Mouse (Mus musculus): Measurements from ENCODE around the gene Kit.

Gene Kit

GRCm38 (mm10) chr5:75574852-75575566 lies at the start of gene Kit:
Gene Kit, plus strand, starts transcription at chr5:75574916.
- peak; percentile 18 to 22 for DNase-seq

DNA sequence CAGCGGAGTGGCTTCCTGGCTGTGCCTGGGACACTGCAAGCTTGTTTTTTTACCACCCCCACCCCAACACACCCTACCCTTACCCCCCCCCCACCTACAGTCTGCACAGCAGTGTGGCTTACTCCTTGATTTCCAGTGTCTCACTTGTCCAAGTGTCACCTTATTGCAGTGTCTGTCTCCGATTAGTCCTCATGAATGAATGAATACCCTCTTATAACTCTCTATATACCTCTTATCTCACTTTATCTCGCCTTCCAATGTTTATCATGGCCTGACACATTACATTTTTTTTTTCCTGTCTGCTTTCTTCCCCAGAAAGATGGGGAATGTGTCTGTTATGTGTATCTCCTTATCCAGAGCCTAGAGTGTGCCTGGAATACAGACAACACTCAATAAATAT lies 38.6 kb upstream of the Kit start:
- no peak for DNase-seq

- no peak for DNase-seq
These were observed 37.0 kb upstream of the Kit start for GRCm38 (mm10) chr5:75537717-75538116.

DNA sequence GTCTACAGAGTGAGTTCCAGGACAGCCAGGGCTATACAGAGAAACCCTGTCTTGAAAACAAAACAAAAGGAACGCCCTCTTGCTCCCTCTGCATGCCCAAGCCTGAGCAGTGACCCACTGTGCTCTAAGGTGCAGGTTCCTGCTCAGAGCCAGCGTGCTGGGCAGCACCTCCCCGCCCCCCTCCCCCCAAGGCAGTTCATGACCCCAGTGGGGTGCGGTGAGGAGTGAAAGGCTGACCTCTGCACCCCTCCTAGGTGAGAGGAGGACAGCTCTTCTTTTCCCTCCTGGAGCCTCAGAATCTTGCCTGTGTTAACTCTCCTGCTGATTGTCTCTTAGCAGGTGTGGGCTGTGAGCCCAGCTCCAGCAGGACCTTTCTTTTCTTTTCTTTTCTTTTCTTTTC lies 36.3 kb upstream of the Kit start:
- no peak for DNase-seq

- DNase-seq, result no peak
These were observed 35.6 kb upstream of the Kit start for GRCm38 (mm10) chr5:75539098-75539497.

DNA sequence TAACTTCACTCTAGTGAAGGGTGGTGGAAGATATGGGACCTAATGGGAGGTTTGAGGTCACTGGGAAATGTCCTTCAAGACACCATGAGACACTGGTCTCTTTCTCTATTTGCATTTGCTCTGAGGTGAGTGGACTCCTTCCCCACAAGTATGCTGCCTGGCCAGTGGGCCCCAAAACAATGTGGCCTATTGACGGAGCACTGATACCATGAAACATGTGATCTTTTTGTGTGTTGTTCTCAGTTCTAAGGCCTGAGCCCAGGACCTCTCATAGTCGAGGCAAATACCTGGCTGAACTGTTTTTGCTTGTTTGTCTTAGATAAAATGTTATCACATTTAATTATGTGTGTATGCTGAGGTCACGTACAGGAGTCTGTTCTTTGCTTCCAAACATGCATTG lies 31.0 kb upstream of the Kit start:
- no peak for DNase-seq

- no peak for DNase-seq
These were observed 30.0 kb upstream of the Kit start for GRCm38 (mm10) chr5:75544472-75545264.

GRCm38 (mm10) chr5:75545265-75545643 lies 29.5 kb upstream of the Kit start:
- DNase-seq, result no peak

DNA sequence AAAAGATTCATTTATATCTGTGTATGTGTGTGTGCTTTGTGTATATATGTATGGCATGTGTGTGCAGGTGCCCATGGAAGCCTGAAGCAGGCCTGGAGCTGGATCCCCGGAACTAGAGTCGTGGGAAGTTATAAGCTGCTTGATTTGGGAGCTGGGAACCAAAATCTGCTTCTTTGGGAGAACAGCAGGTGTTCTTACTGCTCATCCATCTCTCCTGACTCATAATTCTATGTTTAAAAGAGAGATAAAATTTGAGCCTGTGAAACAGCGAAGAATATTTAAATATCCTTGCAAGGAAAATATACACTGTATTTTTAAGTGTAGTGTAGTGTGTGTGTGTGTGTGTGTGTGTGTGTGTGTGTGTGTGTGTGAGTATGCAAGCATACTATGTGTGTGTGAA lies 21.7 kb upstream of the Kit start:
- no peak for DNase-seq

DNA sequence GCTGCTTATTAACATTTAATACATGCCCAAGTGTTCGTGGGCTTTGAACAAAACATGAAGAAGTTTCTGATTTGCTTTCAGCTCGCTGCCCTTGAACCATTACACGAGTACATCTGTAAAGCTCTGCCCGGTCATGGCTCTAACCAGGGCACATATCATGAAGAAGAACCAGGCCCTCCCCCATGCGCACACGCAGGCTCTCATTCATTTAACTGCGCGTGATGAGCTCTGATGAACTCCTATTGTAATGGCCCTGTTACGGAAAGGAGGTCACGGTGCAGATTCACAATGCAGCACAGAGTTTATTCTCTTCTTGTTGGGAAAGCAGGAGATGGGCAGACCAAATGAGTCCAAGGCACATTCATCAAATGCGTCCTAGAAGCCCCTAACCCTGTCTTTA lies 17.1 kb upstream of the Kit start:
- DNase-seq, result no peak

DNA sequence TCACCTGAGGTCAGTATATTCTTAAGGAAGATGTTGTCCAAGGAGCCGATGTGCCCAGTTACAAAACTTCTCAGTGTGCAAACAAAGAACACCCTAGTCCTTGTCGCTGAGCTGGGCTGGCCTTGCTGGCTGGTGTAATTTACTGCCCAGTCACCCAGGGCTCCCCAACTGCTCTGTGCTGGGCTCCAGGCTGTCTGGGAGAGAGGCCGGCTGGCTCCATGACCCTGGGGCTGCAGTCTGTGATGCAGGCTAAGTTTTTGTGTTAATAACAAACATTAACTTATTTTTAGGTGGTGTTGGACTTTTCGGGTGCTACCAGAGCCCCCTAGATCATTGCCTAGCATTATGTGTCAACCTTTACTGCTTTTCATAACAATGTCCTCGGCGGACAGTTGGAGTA lies 15.4 kb upstream of the Kit start:
- no peak for DNase-seq

GRCm38 (mm10) chr5:75561231-75561630 lies 13.5 kb upstream of the Kit start:
- no peak for DNase-seq

- no peak for DNase-seq
These were observed 415 bp upstream of the Kit start for GRCm38 (mm10) chr5:75574151-75574851.

DNA sequence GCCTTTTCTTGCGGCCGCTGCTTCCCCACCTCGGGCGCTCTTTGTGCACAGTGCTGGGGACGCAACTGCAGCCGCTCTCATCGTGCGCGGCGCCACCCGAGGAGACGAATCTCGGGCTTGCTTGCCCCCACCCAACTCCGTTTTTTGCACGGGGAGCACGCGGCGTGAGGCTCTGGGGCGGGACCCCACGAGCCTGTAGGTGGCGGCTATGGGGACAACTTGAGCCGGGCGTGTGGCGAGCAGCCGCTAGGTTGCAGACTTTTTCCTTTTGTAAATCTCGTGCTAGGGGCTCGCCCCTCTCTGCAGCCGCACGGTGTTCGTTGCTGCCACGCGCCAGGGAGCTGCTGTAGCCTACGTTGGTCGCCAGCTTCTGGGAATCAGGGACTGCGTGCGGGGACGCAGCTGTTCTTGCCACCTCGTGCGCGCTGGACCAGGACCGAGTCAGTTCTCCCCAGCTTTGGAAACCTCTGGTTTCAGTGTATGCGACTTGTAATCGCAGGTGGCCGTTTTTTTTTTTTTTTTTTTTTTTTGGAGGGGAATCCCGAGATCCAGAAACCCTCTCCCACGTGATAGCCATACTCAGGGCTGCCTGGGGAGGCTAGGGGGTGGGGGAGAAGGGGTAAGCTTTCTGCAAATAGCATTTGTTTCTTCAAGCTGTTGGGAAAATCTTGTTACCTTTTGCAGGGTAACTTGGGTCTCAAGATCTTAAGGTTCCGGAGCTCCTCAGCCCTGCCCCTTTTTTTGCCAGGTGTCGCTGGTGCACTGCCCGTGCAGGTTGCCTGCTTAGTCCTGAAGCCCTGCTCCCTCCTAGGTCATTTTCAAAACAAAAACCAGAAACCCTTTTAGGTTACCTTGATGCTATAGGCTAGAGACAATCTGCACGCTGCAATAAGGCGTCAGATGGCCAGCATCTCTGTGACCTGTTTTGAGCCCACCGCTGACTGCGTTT lies 1.1 kb downstream of the Kit start:
- peak in 1 of 2 experiments; percentile 9 for DNase-seq

GRCm38 (mm10) chr5:75576741-75577140 lies 2.0 kb downstream of the Kit start:
- DNase-seq, result no peak

DNA sequence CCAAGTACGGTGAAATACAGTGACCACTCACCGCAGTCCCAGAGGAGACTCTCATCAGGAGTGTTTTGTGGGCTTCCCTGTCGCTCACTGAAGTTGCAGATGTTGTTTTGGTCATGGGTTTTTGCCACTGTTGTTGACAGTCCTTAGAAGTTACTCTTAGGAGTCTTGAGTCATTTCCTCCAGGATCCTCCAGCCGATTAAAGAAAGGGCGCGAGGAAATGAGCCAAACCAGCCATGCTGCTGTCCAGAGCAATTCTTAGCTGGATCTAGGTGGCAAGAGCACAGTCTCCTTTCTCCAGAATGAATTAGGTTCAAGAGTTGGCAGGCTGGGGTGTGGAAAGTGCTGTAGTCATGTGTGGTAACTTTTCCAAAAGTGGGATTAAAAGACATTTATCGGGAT lies 3.4 kb downstream of the Kit start:
- no peak for DNase-seq

DNA sequence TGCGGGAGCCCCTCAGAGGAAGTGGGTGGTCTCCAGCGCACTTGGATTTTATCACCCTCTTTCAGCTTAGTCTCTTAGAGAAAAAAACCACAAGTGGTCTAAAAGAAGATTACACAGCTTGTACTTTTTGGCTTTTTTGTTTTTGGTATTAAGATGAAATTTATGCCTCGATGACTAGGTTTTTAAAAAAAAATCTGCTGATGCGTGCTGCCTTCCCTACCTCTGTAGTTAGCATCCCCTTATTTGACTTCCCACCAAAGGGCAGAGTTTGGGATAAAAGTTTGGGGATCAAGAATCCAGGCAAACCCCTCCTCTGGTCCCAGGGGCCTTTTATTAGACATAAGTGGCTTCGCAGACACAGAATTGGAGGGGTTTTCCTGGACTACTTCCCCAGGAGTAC lies 4.5 kb downstream of the Kit start:
- no peak for DNase-seq

DNA sequence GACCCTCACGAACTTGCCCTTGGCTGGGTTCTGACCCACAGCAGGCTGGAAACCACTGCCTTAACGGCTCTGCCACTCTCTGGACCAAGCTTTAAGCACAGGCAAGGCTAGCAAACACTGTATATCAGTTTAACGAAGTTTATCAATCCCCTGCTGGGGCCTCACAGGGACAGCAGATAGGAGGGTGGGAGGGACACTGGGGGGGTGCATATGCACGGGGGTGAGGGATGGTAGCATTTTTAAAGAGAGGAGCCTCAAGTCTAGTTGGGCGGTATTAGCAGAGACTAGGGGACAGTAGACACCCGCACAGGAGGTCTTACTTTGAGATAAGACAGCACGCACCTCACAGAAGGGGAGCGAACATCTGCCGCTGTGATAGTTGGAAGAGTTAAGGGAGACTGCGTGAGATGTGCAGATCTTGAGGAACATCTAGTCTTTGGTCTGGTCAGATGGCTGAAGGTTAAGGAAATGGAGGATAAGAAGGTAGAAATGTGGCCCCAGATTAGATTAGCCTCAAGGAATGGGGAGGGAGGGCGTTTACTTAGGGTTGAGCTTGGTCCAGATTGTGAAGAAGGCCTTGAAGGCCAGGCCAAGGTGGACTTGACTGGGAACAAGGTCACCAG lies 5.0 kb downstream of the Kit start:
- DNase-seq, result no peak

- DNase-seq, result no peak
These were observed 7.2 kb downstream of the Kit start for GRCm38 (mm10) chr5:75581926-75582325.

DNA sequence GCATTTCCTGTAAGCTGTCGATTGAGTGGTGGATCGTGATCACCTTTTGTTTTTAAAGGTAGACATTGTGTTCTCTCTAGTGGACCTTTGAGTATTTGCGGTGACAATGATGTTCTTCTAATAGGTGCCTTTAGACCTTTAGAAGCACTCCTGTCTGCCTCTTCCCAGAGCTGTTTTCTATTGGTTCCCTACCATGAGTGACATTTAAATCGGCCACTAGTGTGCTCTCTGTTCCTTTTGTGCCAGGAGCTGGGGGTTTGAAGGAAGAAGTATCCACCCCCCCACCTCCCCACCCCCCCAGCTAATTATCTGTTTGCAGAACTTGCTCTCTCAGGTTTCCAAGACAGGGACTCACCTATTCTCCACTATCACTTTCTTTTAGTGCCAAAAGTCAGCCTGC lies 13.1 kb downstream of the Kit start:
- DNase-seq, result no peak

- no peak for DNase-seq
These were observed 15.0 kb downstream of the Kit start for GRCm38 (mm10) chr5:75589552-75590346.
